Mouse (Mus musculus): ENCODE results near the gene Ndufs2.
"Not testable (repeated sequence)": the region's sequence is repeated elsewhere in the genome, so short reads cannot be mapped to it uniquely, and the experiment has no call there.

Gene Ndufs2

DNA sequence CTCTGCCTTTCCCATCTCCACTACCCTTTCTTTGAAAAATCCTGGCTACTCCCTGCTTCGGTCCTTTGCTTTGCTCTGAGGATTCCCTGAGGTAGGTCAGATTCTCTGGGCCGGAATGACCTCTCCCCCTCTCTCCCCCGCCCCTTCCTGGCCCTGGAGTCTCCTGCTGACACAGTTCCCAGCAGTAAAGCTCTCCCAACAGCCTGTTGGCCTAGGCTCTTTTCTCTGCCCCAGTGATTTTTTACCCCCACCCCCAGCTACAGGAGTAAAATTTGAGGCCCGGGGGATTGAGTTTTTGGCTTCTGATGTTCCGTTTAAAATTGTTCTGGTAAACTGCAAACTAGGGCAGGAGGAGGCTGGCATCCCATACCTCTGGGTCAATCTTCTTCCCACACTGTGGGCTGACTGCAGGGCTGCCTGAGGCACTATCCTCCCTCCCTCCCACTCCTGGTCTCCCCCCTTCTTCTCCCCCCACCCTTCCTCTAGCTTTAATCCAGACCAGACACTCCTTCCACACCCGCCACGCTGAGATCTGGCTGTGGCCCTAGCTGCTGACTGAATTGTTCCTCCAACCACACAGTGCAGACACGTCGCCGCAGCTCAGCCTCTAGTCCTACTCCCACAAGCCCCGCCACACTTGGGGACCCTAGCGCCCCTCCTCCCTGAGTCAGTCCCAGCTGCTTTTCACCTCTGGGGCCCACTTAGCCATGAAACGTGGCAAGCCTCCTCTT lies 571 bp upstream of the Ndufs2 start:
- DNase-seq (ENCODE audit: low spot score), result no peak

DNA sequence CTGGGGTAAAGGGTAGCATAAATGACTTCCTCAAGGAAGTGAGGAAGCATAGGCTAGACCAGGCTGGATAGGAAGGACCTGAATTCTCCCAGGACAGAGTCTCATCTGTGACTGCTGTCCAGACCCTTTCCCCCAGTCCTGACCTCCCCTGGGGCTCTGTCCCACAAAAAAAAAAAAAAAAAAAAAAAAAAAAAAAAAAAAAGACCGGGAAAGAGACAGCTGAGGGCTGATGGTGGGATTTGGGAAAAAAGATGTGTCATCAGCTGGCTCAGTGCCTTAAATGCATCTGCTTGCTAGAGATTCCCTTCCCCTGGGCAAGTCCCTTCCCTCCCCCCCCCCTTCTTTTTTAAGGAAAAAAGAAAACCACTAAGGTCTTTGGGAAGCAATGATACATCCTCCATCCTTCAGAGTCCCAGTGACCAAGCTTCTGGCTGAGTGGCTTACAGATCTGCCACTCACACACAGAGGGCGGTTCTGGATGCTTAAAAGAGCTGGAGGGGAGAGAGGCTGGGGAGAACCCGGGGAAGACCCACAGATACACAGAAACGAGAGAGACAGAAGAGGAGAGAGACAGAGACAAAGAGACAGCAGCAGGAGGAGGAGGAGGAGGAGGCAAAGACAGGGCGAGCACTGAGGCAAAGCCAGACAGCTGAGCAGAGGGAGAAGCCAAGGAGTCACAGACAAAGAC lies 1.1 kb downstream of the Ndufs2 start, which contains the start of gene Adamts4:
Adamts4 (plus strand) TSS at position 509 of the 688 bp plus-strand sequence.
- no peak for DNase-seq (ENCODE audit: low spot score)

DNA sequence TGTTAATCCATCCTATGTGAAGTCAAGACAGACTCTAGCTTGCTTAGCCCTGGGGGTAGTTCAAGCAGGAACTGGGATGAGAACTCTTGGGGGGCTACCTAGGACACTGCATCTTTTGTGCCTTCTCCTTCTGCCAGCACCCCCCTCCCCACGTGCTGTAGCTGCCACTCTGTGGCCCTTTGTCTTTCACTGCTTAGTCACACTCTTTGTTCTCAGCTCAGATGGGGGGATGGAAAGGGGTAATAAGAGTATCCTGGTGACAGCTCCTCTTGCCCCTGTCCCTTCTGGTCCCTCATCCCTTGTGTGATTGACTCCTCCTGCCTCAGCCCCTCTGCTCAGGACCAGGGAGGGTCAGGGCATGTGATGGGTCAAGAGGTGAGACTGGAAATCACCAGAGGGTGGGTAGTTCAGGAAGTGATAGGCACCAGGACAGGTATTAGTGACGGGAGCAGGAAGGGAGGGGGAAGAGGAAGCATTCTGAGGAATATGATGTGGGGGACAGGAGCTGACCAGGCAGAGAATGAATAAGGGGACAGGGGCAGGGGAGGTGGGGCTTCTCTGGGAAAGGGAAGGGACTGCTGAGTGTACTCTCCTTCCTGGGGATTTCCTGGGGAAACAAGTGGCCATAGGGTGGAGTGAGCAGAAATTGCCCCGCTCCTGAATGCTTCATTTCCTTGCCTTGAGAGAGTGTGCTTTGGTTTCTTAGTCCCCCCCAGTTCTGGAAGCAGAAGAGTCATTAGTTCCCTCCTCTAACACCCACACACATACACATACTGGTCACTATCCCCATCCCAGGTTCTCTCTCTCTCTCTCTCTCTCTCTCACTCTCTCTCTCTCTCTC lies 2.6 kb downstream of the Ndufs2 start:
- DNase-seq (ENCODE audit: low spot score), result no peak

DNA sequence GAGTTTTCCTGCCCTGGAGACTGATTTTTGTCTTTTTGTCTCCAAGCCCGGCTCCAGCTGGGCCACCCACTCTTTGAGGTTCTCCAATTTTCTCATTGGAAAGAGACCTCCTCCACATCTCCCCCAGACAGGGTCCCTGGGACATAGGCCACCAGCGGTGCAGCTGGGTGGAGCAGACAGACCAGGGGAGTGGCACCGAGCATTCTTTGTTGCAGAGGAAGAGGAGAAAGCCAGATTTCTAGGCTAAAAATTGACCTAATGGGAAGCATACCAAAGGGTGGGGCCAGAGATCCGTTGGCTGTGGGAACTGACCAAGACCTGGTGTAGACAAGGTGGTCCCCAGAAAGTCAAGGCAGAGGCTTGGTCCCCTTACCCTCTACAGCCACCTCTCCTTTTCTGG lies 3.3 kb downstream of the Ndufs2 start:
- DNase-seq (ENCODE audit: low spot score), result no peak

DNA sequence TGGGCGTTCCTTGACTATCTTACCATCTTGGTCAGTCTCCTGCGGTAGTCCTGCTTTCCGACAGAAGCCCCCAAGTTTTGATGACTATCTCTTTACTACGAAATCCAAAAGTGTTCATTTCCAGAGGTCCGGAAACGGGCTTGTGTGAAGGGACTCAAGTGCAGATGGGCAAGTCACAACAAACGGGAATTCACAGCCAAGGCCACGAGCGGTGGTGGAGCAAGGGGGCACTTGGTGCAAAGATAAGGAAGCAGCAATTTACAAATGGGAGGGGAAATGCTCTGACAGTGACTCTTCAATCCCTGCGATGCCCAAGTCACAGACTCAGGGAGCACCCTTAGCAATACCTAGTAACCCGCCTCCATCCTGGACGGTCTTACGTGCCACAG lies 3.7 kb downstream of the Ndufs2 start:
- no peak for DNase-seq (ENCODE audit: low spot score)

DNA sequence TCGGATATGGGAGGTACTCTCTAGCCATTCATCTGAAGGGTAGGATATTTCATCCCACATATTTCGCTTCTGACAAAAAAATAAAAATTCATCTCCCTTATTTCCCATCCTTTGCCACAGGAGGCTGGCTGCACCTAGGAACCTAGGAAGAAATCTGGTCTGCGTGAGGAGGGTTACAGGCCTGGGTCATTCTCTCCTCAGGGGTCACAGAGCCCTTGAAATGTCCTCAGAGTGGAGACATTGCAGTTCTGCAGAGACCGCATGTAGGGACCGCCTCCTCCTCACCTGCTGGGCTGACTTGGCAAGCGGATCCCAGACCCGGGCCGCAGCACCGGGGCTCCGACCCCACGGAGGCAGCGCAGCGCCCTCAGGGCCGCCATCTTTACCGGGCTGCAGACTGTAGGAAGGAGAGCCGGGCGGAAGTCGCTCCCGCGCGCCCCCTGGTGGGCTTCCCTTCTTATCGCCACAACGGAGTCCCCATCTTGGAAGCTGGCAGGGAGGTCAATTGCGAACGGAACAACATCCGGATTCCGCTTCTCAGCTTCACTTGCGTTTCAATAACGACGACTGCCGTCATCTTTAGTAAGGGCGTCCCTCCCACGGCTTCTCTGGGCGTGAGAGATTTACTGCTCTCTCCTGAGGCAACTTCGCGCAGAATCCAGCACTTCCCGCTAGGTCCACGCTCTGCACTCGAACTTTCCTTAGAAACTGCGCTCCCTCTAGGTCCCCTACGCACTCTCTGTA lies 4.3 kb downstream of the Ndufs2 start:
- DNase-seq (ENCODE audit: low spot score), result peak; percentile 99

DNA sequence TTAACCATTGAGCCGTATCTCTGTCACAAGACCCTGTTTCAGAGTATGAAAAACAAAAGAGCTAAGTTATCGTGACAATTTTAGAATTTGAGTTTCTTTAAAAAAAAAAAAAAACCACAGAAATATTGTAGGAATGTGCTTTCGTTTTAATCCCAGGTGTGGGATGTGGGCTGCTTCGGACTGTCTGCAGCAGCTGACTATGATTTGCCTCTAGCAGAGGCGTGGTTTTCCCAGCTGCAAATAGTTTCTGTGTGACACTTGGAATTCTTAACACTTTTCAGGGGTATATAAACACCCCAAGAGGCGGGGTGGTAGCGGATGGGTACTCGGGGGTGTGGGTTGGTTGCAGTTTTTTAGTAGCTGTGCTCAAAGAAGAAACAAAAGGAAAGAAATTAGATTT lies 5.8 kb downstream of the Ndufs2 start:
- no peak for DNase-seq (ENCODE audit: low spot score)

DNA sequence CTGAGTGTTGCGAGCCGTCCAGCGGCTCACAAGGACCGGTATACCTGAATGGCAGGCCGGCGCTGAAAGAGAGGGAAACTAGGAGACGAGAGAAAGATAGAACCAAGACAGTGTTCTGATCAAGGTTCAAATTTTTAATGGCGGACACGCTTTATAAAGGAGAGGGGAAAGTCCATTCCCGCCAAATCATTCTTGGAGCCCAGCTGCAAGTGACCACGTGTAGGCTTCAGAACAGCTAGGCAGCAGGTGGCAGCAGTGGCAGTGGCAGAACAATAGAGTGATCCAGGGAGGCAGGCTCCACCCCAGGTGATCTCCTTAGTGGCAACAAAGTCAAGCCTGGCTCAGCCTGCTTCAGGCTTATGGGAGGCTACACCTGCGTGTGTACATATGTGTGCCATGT lies 9.2 kb downstream of the Ndufs2 start:
- not testable (repeated sequence) for DNase-seq (ENCODE audit: low spot score)

DNA sequence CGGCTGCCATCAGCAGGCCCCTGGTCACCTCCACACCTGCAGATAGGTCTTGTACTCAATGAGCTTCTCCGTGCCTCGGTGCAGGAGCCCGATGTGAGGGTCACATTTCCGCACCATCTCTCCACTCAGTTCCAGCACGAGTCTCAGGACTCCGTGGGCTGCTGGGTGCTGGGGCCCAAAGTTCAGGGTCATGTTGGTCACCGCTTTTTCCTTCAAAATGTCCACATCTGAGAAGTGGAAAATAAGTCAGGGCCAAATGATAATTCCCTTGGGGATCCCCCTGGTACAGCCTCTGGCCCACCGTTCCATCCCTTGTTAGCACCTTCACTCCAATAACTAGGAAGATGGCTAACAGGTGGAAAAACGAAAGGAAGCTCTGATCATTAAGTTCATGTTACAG lies 10.3 kb downstream of the Ndufs2 start:
- no peak for DNase-seq (ENCODE audit: low spot score)

DNA sequence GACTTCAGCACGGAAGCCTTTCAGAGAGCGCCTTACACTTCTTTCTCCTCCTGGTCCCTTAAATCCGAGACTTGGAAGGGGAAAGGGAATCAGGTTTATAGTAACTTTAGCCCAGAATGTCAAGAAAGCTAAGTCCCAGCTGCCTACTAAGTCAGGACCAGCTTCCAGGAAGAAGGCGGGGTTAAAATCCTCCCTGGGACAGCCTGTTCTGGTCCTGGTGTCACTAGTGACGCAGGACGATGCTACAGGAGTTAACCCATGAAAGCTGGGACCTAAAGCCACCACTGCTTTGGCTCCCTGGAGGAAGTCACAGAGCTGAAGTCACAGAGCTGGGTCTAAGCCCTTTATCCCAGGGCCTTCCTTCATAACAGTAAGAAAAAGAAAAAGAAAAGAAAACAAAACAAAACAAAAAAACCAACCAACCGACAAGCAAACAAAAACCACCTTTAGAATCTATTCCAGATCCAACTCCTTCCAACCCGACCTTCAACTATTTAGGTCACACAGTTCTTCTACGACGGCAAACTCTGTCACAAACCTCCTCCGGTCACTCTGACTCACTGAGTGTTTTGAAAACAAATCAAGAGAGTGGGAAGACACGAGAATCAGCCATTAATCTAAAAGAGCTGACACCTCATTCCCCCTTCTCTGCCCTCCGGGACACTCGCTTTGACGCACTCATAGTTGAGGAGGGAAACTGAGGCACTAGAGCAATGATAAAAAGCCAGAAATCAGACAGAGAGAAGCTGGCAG lies 11.0 kb downstream of the Ndufs2 start:
- DNase-seq (ENCODE audit: low spot score), result peak; percentile 60

DNA sequence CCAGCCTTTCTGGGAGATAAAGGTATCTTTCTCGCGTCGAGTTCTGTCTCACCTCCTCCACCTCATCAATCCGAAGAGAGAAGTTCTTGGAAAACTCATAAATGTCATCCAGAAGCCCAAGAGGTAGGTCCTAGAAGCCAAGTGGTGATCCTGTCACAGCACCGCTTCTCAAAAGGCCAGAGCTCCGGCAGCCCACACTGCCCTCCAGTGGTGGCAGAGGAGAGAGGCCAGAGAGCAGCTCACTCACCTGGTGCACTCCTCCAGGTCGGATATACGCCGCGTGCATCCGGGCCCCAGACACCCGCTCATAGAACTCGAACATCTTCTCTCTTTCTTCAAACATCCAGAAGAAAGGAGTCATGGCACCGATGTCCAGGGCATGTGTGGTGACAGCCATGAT lies 12.7 kb downstream of the Ndufs2 start:
- peak; percentile 67 for DNase-seq (ENCODE audit: low spot score)

DNA sequence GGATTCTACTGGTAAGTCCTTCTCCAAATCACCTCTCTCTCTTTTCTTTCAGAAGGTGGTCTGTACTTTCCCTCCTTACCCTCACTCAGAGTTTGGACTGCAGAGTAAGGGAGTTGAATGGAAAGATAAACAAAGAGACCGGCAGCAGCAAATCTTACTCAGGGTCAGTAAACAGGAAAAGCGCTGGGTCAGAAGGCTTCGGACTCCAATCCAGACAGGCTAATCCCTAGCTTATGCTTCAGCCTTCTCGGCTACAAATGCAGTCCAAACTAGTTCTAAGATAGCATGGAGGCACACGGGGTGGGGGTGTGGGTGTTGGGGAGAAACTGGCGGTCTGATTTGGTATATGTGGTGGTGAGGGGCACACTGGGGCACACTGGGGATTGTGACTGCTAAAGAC lies 13.8 kb downstream of the Ndufs2 start:
- no peak for DNase-seq (ENCODE audit: low spot score)

DNA sequence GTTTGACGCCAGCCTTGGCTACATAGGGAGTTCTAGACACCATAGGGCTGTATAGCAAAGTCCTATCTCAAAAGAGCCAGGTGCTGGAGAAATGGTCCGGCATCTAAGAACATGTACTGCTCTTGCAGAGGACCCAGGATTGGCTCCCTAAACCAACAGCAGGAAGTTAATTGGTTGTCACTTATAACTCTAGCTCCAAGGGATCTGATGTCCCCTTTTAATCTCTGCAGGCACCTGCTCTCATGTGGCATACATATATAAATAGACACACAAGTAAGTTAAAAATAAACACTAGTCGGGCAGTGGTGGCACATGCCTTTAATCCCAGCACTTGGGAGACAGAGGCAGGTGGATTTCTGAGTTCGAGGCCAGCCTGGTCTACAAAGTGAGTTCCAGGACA lies 15.4 kb downstream of the Ndufs2 start:
- no peak for DNase-seq (ENCODE audit: low spot score)

DNA sequence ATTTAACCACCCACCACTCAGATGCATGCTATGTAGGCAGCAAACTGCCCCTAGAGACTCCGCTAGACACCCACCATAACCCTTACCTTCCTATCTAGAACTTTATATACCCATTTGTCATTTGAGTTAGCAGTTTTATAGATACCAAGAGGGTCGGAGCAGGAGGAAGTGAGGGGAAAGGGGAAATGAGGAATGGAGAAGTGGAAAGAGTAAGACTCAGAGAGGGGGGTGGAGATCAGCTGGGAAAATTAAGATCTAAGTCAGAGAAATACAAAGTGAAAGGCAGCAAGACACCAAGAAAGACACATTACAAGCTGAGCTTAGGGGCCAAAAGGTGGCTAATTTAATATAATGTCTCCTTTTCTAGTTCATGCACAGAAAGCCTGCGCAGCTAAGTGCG lies 16.6 kb downstream of the Ndufs2 start:
- no peak for DNase-seq (ENCODE audit: low spot score)

DNA sequence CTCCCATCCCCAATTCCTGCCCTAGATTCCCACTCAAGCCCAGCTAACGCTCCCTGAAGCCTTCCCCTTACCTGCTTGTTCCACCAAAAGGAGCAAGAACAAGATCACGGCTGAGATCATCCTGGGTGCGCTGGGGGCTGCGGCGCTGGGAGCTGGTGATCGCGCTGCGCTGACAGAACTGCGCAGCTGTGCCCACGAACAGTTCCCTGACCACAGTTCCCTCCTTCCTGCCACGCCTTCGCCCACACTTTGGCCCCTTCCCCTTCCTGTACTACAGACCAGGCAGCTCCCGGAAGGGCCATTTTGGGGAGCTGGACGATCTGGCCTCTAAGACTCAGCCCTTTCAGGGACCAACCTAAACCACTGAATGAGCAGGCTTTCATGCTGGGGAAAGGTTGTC lies 17.1 kb downstream of the Ndufs2 start, which contains the start of gene Fcer1g:
Fcer1g (minus strand) TSS at position 240 of the 400 bp plus-strand sequence.
- DNase-seq (ENCODE audit: low spot score), result peak; percentile 51

DNA sequence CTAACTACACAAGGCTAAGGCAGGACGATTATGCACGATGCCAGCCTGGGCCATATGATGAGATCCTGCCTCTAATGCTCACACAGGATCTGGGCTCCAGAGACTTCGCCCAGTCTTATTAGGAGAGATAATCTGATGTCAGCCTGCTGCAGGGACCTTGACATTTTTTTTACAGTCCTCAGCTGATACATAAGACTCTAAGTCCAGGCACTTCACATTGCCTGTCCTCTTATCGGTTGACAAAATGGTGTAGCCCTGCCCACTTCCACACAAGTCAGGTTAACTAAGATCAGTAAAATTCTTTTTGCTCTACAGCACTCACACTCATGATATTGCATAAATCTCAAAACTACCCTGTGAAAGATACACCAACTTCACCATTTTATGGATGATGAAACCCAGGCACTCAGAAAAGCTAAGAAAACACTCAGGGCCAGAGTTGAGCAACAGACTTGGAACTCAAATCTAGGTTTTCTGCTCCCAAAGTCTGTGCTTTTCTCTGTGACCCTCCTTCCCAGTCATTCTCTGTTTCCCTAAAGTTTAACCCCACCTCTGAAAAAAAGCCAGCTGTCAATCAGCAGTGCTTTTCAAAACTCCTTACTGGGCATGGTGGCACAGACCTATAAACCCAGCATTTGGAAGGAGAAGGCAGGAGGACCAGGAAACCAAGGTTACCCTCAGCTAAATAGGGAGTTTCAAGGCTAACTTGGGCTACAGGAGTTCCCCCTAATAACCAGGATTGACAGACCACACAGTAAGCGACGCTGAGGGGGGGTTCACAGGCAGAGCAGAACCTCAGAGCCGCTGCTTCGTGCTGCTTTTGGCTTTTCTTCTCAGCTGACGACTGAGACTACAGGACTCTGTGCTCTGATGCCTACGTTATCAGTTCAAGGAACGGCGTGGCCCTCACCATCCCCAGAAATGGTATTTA lies 18.1 kb downstream of the Ndufs2 start:
- peak; percentile 72 for DNase-seq (ENCODE audit: low spot score)

DNA sequence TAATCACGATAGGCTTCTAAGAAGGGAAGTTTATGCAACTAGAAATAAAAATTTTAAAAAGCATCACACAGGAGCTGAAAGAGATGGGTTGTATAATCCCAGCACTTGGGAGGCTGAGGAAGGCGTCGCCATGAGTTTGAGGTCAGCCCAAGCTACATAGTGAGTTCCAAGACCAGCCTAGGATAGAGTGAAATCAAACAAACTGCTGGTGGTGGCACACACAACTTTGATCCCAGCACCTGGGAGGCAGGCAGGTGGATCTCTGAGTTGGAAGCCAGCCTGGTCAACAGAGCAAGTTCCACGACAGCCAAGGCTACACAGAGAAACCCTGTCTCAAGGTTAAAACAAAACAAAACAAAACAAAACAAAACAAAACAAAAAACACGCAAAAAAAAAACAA lies 18.8 kb downstream of the Ndufs2 start:
- no peak for DNase-seq (ENCODE audit: low spot score)

DNA sequence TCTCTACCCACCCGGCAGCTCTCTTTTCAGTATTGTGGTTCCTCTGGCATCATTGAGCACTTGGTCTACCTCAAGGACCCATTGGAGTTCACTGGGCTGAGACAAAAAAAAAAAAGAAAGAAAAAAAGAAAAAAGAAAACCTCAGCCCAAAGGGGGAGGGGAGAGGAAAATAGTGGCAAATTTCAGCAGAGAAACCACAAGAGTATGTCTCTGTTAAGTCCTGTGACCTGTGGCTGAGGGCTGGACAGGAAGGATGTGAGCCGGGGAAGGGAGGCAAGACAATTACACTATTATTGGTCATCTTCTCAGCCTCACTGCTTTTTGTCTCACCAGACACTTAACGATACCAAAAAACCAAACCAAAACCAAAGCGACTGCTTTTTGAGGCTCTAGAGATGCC lies 19.3 kb downstream of the Ndufs2 start:
- DNase-seq (ENCODE audit: low spot score), result no peak

DNA sequence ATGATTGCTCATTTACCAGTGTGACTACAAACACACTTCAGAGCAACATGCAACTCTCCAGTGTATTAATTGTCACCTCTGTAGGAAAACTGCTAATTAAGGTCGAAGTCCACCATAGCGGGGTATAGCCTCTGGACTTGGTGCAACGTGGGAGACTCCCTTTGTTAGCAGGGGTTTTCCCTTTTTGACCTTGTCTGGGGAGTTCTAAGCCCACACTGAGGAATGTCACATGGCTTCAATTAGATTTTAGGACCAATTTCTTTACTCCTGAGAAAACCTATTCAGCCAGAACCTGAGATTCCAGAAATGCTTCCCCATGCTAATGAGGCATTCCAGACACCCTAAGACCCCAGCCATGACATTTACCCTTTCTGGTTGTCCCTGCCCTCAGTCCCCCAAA lies 21.0 kb downstream of the Ndufs2 start:
- no peak for DNase-seq (ENCODE audit: low spot score)

DNA sequence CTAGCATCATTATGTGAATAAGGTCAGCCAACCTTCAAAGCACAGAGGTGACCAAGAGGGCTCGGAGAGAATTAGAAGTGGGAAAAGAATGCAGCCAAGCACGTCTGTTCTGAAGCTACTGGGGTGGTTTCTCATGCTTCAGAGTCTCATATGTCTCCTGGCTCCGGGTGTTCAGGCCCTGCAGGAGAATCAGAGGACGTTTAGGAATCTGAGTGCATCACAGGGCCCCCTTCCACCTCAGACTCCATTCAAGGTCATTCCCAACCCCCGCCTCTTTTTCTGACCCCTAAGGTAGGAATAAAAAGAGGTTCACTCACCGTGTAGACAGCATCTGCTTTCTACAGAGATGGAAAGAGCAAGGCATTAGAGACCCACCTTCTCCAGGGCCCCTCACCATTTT lies 21.4 kb downstream of the Ndufs2 start:
- no peak for DNase-seq (ENCODE audit: low spot score)

All from lung, postnatal 25 days (tissue).